ENCODE assay signal across 20 mouse cellular contexts in genomic region chr2:163462801-163463200, GRCm38 (mm10). TPM values are rescaled to one million over a fixed set of nuclear protein-coding genes. Genes with fewer than 3 reads are reported as not detected.
"Had no signal": no experiment of that assay in that cellular context is flagged by ENCODE, and none has a peak within 500 bp of the region (broad histone marks: within the 10 kb centered on the region; RNA-seq: fewer than 3 reads in every experiment).

No protein-coding gene starts in this region.

- H3K27ac ChIP-seq: limb, embryonic 13.5 days; liver, embryonic 14.5 days; midbrain, embryonic 13.5 days; stomach, embryonic 15.5 days had no signal

- H3K9me3 ChIP-seq: limb, embryonic 13.5 days; midbrain, embryonic 13.5 days; stomach, embryonic 15.5 days had no signal

- H3K4me2 ChIP-seq: limb, embryonic 13.5 days; midbrain, embryonic 13.5 days; stomach, embryonic 15.5 days had no signal

- H3K9ac ChIP-seq: limb, embryonic 13.5 days; liver, embryonic 14.5 days; midbrain, embryonic 13.5 days; stomach, embryonic 15.5 days had no signal

- H3K36me3 ChIP-seq: stomach, embryonic 15.5 days had no signal

- DNase-seq: kidney, postnatal 14 days; left cerebral cortex, postnatal 4 days; lung, adult 18-20 months; right cerebral cortex, postnatal 14 days; thymus, postnatal 36 days had no signal

- H3K4me3 ChIP-seq: limb, embryonic 13.5 days; midbrain, embryonic 13.5 days; stomach, embryonic 15.5 days had no signal

- H3K4me1 ChIP-seq: limb, embryonic 13.5 days; midbrain, embryonic 13.5 days had no signal

- ATAC-seq: midbrain, embryonic 13.5 days had no signal

RNA-seq across cellular contexts. Expression of gene Gdap1l1, which starts 24.5 kb away (rescaled TPM):
- total RNA-seq: liver, adult 2 months; megakaryocyte-erythroid progenitor cell, adult 5-6 weeks had no signal
- polyA plus RNA-seq: liver, adult 2 months had no signal

RNA-seq across cellular contexts. Expression of gene R3hdml, which starts 29.3 kb away (rescaled TPM):
- total RNA-seq: layer of hippocampus, adult 8-10 months; layer of hippocampus, postnatal 14 days; left cerebral cortex, adult 18-20 months; liver, adult 2 months; megakaryocyte-erythroid progenitor cell, adult 5-6 weeks had no signal
- polyA plus RNA-seq: limb, embryonic 13.5 days; liver, adult 2 months; liver, embryonic 14.5 days; lung, embryonic 16.5 days; midbrain, embryonic 13.5 days; spleen, adult 2 months; testis, adult 2 months had no signal

RNA-seq across cellular contexts. Expression of gene Hnf4a, which starts 43.8 kb away (rescaled TPM):
- total RNA-seq: layer of hippocampus, adult 8-10 months; layer of hippocampus, postnatal 14 days; left cerebral cortex, adult 18-20 months; left cerebral cortex, postnatal 10 days; left cerebral cortex, postnatal 4 days; midbrain, postnatal 0 days had no signal
- polyA plus RNA-seq: limb, embryonic 13.5 days; lung, embryonic 16.5 days; midbrain, embryonic 13.5 days; midbrain, postnatal 0 days; neural tube, embryonic 14.5 days had no signal
